Mouse (Mus musculus) monocyte, adult 5-6 weeks (primary cell): ENCODE measurements around the gene Vamp2. TPM values are rescaled to one million over a fixed set of nuclear protein-coding genes. Genes with fewer than 3 reads are reported as not detected.

ENCODE experiments used
- ATAC-seq: fragments of 153-309, 156-312 bp; replicated peaks from 2 replicates; pipeline ENCODE4 v1.8.0; 2017; ENCODE audit warnings: mild to moderate bottlenecking; ENCODE audit not compliant: low TSS enrichment, insufficient number of reproducible peaks, severe bottlenecking, poor library complexity, low FRiP score
- total RNA-seq: library from RNA; stranded (forward); fragments of 200-1000, 200-491, 200-594 nt; gene quantifications from 3 replicates; pipeline ENCODE4 v1.2.3, GENCODE M21; 2017

Gene Vamp2
- total RNA-seq, 1 experiment from 2014 or later: 23.6 TPM

DNA sequence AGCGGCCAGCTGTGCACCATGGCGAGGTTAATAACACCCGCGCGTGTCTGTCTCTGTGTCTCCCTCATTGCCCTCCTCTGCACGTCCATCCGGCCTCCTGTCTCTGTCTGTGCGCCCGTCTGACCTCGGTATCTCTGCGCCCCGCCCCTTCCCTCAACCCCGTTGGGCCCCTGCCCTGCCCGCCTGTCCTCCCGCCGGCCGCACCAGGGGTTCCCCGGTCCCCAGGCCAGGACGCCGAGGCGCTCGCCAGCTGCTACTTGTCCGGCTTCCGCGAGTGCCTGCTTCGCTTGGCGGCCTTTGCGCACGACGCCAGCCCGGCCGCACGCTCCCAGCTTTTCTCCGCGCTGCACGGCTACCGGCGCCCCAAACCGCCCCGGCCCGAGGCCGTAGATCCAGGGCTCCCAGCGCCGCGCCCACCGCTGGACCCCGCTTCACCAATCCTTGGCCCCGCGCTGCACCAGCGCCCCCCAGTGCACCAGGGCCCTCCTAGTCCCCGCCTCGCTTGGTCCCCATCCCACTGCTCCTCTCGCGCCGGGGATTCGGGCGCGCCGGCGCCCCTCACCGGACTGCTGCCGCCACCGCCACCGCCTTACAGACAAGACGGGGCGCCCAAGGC lies 34.2 kb downstream of the Vamp2 start, which contains the start of gene 9130213A22Rik:
9130213A22Rik (minus strand) TSS at position 254 of the 616 bp plus-strand sequence.
- ATAC-seq: 0 out of 2 replicates have a peak, but pooled peaks have one; percentile 14

DNA sequence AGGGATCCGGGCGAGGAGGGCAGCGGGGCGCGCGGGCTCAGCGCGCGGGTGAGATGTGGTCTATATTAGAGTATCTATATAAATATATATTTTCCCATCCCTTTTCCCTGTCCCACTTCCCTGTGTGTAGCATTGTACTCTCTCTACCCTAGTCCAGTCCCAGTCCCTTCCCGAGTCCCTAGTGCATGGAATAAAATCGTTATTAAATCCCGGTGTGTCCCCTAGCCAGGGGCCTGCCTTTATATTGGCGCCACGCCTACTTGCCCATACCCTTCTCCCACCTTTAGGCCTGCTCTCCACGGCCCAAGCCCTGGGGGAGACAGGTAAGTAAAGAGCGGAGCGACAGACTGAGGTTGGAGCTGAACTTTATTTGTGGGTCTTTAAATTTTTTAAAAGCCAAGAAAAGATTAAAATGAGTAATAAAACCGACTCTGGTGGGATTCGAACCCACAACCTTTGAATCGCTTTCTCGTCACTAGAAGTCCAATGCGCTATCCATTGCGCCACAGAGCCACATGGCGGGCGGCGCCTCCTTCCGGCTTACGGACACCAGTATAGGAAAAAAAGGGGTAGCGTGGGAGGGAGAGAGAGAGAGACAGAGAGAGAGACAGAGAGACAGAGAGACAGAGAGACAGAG lies 34.9 kb downstream of the Vamp2 start:
- ATAC-seq: no peak

DNA sequence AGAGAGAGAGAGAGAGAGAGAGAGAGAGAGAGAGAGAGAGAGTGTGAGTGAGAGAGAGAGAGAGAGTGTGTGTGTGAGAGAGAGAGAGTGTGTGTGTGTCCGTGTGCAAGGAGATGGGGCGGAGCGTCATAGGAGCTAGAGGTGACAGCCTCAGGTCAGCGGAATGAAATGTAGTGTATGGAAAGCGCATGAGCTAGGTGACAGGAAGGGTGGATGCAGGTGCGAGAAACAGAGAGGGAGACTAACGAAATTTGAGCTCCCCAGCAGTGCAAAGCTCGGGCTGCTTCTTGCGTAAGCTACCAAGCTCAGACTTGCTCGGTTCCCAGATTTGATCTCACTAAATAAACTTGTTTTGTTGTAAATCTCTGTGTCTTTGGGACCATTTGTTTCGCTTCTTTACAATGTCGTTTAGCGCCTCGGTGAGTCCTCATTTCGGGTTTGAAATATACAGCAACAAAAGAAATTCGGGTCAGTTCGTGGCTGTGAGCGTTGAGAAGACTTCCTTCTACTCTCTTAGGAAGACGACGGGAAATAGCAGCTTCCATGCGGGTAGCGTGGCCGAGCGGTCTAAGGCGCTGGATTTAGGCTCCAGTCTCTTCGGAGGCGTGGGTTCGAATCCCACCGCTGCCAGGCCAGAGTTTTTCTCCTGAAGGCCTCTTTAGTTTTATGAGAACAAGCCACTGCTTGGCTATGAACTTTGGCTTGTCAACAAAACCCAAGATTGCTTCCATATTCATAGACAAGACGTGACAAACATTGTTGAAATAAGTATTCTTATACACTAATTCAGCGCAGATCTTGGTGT lies 35.6 kb downstream of the Vamp2 start:
- ATAC-seq: 0 out of 2 replicates have a peak, but pooled peaks have one; percentile 19

DNA sequence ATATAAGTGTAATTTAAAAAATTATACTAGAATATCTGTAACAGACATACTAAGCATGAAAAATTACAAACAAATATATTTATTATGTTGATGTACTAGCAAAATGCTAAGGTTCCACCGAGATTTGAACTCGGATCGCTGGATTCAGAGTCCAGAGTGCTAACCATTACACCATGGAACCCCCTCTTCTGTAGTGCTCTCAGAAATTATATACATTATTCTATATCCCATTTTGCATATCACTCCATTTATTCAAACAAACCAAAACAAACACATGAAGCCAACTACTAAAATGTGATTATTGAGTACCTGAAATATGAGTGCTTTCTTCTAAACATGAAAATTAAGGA lies 36.2 kb downstream of the Vamp2 start:
- no peak for ATAC-seq

DNA sequence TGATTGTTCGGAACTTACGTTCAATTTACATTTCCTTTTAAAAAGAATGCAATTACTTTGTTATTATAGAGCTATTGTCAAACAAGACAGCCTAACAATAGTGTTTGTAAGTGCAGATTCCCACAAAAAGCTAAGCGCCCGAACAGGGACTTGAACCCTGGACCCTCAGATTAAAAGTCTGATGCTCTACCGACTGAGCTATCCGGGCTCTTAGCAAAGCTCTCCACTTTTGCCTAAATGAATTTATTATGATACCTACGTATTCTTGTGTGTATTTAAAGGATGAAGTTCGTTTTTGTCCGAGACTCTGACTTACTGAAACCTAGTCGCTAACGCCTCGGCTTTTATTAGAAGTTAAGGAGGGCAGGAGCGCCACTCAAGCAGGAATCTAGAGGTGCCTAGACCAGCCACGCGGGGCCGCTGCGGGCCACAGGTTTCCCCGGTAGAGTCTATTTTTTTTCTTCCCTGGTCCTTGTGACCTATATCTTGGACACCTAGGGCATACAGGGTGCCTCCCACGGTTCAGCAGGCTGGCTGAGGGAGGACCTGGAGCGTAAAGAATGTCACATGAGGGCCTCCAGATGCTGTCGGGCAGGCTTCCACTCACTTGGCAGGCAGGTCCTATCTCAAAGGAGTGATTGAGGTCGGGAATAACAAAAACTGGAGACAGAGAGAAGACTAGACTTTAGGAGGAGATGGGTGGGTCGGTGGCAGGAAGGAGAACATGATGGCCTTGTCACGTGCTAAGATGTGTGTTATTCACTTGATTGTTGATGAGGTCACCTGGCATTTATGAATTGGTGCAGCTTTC lies 37.0 kb downstream of the Vamp2 start:
- peak; percentile 7 for ATAC-seq

DNA sequence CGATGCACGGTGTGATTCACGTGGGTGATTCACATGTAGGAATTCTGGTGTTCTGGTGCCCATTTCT lies 37.4 kb downstream of the Vamp2 start, which contains the start of gene Aloxe3:
Aloxe3 (plus strand) TSS at position 45 of the 67 bp plus-strand sequence.
- ATAC-seq: no peak

DNA sequence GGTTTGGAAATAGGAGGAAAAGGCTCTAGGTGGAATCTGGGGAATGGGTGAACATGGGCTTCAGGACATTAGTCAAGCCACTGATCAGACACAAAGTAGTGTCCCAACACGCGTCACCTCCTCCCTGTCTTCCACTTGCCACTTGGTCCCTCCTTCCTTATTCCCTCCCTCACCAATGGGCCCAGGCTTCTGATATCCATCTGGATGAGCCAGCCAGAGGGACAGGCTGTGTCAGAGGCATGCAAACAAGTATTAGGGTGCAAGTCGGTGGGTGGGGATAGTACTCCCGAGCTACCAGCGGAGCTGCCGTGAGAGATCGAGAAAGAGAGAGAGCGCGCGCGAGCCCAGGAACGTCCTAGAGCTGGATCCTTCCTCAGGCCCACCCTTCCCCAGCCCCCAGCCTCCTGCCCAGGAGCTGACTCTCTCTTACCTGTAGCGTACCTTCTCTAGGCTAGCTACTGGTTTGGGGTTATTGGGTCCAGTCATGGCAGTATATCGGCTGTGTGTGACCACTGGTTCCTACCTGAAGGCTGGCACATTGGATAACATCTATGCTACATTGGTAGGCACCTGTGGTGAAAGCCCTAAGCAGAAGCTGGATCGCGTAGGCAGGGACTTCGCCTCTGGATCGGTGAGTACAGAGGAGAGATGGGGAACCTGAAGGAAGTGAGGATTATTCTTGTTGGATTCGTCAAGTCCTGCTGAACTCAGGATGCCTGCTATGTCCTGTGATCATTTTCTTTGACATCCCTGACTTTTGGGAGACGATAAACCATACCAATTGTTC lies 37.8 kb downstream of the Vamp2 start:
- ATAC-seq: no peak

DNA sequence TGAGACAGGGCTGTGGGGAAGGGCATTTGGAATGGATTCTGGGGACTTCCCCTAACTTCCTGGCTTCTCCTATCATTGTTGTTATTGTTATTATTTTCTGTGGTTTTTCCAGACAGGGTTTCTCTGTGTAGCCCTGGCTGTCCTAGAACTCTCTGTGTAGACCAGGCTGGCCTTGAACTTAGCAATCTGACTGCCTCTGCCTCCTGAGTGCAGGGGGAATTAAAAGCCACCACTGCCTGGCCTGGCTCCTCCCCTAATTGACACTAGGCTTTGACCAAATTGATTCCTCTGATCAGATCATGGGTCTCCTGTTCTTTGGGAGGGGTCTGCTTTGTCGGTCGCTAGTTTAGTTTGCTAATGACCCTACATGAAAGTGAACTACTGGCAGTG lies 38.4 kb downstream of the Vamp2 start:
- no peak for ATAC-seq

DNA sequence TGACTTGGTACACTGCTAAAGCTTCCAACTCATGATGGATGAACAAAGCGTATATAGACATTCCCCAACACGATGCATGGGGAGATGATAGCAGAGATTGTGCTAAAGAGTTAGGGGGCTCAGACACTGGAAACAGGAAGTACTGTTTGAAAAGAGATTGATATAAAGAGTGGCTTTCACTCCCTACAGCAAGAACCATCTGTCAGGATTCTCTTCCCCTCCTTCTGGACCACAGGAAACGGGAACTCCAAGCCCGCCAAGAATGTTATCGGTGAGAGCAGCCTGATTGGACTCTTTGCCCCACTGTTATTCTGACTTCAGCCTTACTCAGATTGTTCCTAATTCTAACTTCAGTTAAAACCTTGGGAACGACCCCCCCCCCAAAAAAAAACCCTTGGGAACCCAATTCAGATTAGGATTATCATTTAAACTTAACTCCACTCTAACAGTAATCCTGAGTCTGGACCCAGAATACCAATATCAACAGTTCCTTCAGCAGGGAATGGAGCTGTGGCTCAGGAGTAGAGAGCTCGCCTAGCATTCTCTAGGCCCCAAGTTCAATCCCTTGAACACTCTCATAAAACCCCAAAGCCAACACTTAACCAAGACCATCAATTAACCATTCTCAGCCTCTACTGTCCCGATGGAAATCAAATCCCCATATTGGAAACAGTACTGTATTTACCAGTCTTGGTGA lies 40.3 kb downstream of the Vamp2 start:
- ATAC-seq: no peak

DNA sequence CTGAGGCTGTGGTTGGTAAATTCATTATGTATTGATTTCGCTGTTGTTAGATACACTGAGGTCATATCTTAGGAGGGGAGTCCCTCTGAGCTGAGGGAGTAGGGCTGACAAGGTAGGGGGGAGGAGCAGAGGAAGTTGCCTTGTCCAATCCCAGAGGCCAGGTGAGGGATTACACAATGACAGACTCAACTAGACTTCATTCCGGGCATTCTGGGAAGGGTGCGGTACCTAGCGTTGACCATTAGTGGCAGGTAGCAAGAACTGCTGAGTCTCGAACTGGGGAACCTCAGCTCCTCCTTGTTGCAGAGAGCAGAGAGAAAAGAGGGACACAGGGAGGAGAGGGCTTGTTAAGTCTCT lies 45.3 kb downstream of the Vamp2 start:
- ATAC-seq: no peak

DNA sequence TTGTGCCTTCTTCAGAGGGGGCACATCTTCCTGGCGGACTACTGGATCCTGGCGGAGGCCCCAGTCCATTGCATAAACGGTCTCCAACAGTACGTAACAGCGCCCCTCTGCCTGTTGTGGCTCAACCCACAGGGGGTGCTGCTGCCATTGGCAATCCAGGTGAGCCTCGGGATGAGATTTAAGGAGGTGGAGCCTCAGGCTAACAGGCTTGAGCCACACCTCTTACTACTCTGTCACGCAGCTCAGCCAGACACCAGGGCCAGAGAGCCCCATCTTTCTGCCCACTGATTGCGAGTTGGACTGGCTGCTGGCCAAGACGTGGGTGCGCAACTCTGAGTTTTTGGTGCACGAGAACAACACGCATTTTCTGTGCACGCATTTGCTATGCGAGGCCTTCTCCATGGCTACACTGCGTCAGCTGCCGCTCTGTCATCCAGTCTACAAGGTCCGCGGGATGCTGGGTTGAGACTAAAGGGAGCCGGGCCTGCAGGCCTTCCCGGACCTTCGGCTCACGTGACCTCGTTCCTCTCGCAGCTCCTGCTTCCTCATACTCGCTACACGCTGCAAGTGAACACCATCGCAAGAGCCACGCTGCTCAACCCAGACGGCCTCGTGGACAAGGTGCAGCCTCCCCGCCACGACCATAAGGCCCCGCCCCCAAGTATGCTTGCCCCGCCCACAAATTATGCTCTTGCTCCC lies 45.8 kb downstream of the Vamp2 start:
- peak; percentile 72 for ATAC-seq

DNA sequence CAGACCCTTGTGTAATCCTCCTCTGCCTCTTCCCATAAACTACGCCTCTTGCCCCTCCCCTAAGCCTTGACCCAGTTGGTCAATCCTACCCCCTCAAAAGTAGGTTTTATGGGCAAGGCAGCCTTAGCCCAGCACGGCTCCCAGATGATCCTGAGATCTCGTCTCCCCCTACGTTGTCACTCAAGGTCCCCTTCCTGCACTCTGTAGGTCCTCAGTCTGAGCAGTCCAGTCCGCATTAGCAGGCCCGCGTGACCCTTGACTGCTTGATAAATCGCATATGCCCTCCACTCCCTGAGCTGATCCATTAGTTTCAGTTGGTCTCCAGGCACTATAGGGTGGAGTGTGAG lies 46.3 kb downstream of the Vamp2 start:
- no peak; the same call in 1 of the 2 replicates for ATAC-seq

DNA sequence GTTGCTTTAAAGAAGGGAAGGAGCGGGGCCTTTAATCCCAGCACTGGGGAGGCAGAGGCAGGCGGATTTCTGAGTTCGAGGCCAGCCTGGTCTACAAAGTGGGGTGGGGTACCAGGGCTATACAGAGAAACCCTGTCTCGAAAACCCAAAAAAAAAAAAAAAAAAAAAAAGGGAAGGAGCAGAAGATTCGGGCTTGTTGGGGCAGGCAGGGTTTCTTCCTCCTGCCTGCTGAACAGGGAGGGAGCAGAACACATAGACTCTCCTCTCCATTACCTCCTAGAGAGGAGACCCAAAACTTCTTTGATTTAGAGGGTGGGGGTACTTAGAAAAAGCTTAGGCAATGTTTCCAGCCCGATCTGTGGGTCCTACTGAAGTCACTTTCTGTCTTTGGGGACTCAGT lies 47.1 kb downstream of the Vamp2 start:
- ATAC-seq: no peak

Other genes starting within 250 kb of the Vamp2 start
- gene Ndel1, start 216.6 kb upstream of the Vamp2 start, total RNA-seq: 152 to 252 TPM (median 234 TPM) in 3 replicates
- not detected in 3 replicates for gene Rnf222, start 199.9 kb upstream of the Vamp2 start, total RNA-seq
- gene Rpl26, start 186.9 kb upstream of the Vamp2 start, total RNA-seq: 2,881 to 4,104 TPM (median 3,946 TPM) in 3 replicates
- not detected in 3 replicates for gene Odf4, start 161.4 kb upstream of the Vamp2 start, total RNA-seq
- not detected in 3 replicates for gene Arhgef15, start 131.0 kb upstream of the Vamp2 start, total RNA-seq
- 0.38 to 1.7 TPM in 2 of 3 replicates, not detected in the other for gene Slc25a35, start 120.4 kb upstream of the Vamp2 start, total RNA-seq
- 1.9 to 10.1 TPM (median 2.6 TPM) in 3 replicates for gene Rangrf, start 113.3 kb upstream of the Vamp2 start, total RNA-seq
- 7.1 to 9.6 TPM (median 7.4 TPM) in 3 replicates for gene Pfas, start 80.0 kb upstream of the Vamp2 start, total RNA-seq
- 4.1 to 16.3 TPM (median 12.3 TPM) in 3 replicates for gene Ctc1, start 72.6 kb upstream of the Vamp2 start, total RNA-seq
- gene Aurkb, start 42.8 kb upstream of the Vamp2 start, total RNA-seq: 1.1 to 8.3 TPM (median 4.8 TPM) in 3 replicates
- gene Borcs6, start 28.8 kb upstream of the Vamp2 start, total RNA-seq: 12.4 to 16.1 TPM (median 13.3 TPM) in 3 replicates
- gene Tmem107, start 17.7 kb upstream of the Vamp2 start, total RNA-seq: 1.1 TPM in 1 of 3 replicates, not detected in the others
- gene Per1, start 6.7 kb downstream of the Vamp2 start, total RNA-seq: 44.9 to 89.7 TPM (median 81.1 TPM) in 3 replicates
- gene Hes7, start 31.9 kb downstream of the Vamp2 start, total RNA-seq: 0.49 TPM in 1 of 3 replicates, not detected in the others
- not detected in 3 replicates for gene 9130213A22Rik, start 34.1 kb downstream of the Vamp2 start, total RNA-seq
- gene Aloxe3, start 37.4 kb downstream of the Vamp2 start, total RNA-seq: 0.32 to 0.57 TPM in 2 of 3 replicates, not detected in the other
- gene Alox12b, start 68.5 kb downstream of the Vamp2 start, total RNA-seq: not detected in 3 replicates
- 1.4 to 2.3 TPM (median 1.5 TPM) in 3 replicates for gene Alox8, start 109.4 kb downstream of the Vamp2 start, total RNA-seq
- 0.32 TPM in 1 of 3 replicates, not detected in the others for gene Gucy2e, start 148.5 kb downstream of the Vamp2 start, total RNA-seq
- 5.8 to 26.8 TPM (median 19.1 TPM) in 3 replicates for gene Cntrob, start 235.3 kb downstream of the Vamp2 start, total RNA-seq
- gene Trappc1, start 235.5 kb downstream of the Vamp2 start, total RNA-seq: 54.4 to 91.3 TPM (median 61.3 TPM) in 3 replicates
- gene Kcnab3, start 237.8 kb downstream of the Vamp2 start, total RNA-seq: 2.0 to 2.3 TPM in 2 of 3 replicates, not detected in the other